Mouse (Mus musculus) kidney, postnatal 14 days (tissue): ENCODE measurements around the gene Coq10b.
A peak's percentile ranks its signal among the peaks of the same experiment; 100 is the strongest.
"Not testable (repeated sequence)": the region's sequence is repeated elsewhere in the genome, so short reads cannot be mapped to it uniquely, and the experiment has no call there.

Experiments used
- DNase-seq: peaks from one replicate; pipeline ENCODE4 v3.0.0; 2022; ENCODE audit warnings: mixed read lengths

The Coq10b gene

DNA sequence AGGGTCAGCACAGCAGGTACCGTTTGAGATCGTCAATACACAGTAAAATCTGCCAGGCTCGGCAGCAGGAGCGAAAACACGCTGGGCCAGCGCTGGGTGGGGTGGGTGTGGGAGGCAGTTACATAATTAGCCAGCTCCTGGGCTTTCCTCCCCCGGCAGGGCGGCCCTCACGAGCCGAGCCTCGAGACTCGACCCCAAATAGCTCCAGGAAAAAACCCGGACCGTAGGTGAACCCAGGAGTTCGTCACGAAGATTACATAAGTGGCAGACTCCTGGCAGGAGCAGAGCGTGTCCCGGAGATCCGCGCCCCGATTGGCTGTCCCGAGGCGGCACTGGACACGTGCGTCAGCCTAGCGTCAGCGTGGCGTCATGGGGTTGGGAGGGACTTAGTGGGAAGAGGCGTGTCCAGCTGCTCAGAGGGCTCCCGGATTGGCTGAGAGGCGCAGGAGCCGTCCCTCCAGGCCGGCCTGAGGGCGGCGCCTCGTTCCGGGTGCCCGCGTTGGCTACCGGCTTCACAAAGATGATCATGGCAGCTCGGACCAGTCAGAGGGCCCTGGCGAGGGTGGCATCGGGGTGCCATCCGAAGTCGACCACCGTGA, at the start of gene Coq10b:
Coq10b (plus strand) TSS at position 416 of the 599 bp plus-strand sequence.
- peak; percentile 99 for DNase-seq

DNA sequence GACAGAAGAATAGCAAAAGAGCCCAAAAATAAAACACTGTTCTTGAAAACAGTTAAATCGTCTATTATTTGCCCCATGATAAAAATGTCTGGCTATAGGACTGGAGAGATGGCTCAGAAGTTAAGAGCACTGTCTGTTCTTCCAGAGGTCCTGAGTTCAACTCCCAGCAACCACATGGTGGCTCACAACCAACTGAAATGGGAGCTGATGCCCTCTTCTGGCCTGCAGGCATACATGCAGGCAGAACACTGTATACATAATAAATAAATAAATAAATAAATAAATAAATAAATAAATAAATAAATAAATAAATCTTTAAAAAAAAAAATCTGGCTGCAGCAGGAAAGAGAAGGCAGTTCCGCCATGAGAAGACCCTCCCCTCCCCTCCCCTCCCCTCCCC, 44.3 kb upstream of the Coq10b start:
- DNase-seq = not testable (repeated sequence)

DNA sequence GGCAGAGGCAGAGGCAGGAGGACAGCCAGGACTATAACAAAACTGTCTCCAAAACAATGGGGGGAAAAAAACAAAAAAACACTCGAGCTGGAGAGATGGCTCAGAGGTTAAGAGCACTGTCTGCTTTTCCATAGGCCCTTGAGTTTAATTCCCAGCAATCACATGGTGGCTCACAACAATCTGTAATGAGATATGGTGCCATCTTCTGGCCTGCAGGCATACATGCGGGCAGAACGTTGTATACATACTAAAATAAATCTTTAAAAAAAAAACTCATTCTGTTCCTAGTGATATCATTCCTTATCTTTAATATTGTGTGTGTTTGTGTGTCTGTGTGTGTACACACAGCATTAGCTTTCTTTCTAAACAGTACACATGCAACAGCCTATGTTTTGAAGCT, 40.1 kb upstream of the Coq10b start:
- no peak for DNase-seq

DNA sequence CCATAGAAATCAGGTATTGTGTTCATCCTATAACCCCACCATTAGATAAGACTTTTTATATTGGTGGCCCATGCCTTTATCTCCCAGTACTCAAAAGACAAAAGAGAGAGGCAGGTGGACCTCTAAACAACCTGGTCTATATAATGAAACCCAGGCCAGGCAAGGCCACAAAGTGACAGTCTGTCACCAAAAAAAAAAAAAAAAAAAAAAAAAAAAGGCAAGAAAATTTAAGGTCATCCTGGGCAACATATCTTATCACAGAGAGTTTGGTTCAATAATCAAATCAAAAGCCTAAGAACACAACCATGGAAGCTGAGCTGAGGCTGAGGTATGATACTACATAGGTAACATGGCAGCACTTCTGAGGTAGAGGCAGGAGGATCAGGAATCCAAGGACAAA, 30.7 kb upstream of the Coq10b start:
- DNase-seq = no peak

DNA sequence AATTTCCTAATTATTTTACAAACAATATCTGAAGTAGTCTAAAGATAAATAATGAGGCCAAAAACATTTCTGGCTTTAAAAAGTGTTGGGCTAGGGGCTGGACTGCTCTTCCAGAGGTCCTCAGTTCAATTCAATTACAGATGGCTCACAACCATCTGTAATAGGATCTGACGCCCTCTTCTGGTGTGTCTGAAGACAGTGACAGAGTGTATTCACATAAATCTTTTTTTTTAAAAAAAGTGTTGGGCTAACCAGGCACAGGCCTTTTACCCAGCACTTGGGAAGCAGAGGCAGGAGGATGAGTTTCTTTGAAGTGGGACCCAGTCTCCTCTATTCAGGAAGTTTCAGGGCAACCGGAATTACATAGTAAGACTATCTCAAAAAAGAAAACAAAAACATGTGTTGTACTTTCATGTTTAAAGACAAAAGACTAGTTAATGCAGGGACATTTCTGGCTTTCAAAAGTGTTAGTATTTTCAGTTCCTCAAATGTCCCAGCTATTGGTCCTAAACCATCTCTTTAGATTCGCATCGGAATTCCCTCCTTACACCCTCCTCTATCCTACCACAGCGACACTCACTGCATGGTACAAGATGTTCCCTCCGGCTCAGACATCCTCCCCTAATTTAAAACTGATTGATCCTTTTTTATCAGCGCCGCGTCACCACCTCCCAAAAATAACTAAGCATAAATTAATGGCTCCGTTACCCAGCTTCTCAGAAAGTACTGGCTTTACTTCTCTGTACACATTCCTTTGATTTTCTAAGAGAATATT, 26.7 kb upstream of the Coq10b start:
- DNase-seq = peak; percentile 6

DNA sequence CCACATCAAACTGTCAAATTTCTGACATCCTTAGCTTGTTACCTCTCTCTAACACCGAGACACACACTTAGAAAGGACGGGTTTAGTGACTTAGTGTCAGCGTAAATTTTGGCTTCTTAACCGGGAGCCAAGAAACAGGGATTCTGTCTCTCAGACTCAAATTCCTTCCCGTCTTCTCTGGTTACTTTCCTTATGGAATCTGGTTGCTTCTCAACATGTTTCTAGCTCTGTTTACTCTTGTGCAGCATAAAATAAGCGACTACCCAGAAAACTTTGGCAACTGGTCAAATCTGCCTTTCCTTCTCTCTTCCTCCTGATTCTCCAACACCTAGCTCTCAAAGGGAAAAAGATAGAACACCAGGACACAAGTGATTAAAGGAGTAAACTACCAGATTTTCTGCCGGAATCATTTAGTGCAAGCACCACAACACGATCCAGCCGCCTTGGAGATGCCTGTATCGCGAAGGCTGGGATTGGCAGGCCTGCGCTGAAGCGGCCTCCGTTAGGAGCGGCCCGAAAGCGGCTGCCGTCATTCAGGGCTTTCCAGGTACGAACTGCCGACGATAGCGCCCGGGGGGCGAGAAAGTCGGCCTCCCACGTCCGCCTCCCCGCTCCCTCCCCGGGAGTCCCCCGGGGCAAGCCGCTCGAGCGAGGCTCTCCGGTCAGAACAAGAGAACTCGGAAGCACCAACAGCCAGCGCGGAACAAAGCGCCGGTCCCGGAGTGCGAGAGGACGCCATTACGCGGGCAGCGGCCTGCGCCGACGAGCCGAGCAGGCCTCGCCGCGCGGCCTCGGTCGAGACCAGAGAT, 25.9 kb upstream of the Coq10b start:
- DNase-seq = no peak

DNA sequence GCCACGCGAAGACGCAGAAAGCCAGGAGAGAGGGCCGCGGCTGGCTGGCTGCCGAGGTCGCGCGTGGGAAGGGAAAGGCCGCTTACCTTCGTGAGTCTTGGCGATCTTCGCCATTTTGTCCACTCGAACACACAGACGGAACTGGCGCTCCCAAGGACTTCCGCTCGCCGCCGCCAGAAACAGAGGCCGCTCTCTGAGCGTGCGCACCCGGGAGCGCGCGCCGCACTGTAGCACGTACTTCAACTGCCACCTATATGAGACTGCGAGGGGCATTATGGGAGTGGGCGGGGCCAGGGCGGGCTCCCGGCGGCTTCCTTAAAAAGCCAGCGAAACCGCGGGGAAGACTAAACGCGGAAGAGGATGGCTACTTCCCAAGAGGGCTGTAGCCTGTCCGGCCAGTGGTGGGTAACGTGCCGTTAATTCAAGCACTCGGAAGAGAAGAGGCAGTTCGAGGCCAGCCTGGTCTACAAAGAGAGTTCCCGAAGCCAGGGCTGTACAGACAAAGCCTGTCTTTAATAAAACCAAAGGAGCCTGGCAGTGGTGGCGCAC, 25.2 kb upstream of the Coq10b start, which contains the start of gene Sf3b1:
Sf3b1 (minus strand) TSS at position 229 of the 549 bp plus-strand sequence.
- DNase-seq = peak; percentile 98

DNA sequence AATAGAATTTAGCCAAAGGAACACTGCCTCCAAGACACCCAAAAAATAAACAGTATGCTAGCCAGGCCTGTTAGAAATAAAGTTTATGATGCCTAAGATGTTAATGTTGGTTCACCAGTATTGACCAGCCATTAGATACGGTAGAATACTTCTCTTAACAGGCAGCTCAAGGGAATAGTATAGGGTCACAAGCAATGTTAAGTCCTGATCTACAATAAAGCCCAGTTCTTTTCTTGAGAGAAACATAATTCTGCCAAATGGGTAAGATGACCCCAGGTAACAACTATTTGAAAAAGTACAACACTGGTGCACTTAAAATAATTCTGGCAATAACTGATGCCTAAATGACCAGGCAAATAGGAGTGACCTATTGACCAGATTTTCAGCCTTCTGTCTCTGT, 24.6 kb upstream of the Coq10b start:
- DNase-seq = no peak

DNA sequence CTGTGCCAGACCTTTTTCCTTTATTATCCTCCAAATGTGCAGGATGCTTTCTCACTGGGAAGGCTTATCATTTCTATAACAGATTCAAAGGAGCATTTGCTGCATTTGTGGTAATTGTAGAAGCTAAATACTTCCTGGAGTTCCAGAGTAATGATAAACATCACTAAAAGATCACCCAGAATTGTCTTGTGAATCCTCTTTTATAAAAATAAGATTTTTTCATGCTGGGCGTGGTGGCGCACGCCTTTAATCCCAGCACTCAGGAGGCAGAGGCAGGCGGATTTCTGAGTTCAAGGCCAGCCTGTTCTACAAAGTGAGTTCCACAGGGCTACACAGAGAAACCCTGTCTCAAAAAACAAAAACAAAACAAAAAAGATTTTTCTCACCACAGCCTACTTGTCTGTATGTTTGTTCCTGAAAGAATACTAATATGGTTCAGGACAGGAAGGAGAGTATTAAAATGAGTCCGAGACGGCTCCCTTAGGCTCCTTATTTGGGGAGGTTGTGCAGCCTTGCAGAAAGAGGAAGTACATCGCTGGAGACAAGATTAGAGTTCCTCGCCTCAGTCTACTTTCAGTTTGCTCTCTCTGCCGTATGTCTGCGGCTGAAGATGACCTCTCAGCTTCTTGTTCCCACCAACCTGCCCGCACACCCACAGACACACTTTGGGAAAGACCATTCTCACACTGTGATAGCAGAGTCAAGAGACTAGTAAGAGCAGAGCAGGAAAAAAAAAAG, 23.9 kb upstream of the Coq10b start:
- DNase-seq = no peak

DNA sequence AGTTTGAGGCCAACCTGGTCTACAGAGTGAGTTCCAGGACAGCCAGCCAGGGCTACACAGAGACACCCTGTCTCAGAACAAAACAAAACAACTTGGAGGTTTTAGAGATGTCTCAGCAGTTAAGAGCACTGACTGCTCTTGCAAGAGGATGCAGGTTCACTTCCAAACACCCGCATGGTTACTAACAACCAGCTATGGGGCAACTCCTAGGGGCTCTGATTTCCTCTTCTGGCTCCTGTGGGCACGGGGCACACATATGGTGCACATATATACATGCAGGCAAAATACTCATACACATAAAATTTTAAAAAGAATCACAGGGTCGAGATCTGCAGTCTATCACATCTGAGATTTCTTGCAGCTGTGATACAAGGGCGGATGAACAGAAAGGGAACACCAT, 23.1 kb upstream of the Coq10b start:
- DNase-seq = no peak

DNA sequence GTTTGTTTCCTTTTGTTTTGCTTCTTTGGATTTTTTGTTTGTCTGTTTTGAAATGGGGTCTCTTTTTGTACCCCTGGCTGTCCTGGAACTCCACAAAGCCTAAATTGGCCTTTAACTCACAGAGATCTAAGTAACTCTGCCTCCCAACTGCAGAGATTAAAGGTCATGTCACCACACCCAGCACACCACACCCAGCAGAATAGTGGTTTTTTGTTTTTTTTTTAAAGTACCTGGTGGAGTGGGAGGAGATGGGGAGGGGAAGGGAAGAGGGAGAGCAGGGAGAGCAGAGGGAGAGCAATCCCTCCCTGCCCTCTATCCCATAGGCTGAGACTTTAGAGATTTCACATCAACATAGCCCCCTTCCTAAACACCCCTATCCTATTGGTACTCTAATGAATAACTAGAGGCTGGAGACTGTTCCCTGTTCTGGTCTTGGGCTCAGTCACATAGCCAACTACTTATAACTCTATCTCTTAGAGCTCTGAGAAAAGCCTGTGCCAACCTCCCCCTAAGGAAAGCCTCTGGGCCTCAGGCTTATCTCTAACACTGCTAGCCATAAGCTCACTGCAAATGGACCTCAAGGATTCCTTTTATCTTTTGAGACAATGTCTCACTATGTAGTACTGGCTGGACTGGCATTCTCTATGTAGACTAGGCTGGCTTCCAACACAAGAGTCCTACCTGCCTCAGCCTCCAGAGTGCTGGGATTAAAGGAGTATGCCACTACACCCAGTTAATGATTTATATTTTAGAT, 21.4 kb upstream of the Coq10b start:
- no peak for DNase-seq

DNA sequence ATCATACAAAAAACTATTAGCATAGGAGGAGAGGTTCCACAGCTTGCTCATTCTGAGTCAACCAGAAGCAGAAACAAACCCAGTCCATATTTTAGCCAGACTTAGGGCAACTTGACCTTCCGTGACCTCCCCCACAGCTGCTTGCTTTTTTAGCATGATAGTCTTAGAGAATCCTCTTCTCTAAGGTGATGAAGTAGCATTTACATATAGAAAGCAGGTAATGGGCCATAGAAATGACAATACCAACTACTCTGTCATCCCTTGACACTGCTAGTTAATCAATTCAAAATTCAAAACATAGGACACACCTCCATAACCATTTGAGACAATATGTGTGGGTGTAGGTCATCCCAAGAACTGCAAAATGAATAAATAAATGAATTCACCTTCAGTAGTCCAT, 12.6 kb upstream of the Coq10b start:
- no peak for DNase-seq

DNA sequence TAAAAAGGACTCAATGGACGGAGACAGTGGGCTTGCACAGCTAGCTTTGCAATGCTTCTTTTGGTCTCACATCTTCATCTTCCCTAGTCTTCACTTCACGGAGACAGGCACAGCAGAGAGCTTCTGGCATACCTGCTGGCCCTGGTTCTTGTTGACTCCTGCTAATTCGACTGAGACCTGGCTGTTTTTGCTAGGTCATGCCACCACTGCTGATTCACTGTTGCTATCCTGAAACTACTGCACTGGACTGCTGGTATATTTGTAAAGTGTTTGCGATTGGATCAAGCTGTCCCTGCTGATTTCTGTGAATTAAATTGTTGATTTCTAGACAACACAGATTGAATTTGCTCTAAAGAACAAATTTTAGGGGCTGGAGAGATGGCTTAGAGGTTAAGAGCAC, 10.9 kb upstream of the Coq10b start:
- DNase-seq = no peak

DNA sequence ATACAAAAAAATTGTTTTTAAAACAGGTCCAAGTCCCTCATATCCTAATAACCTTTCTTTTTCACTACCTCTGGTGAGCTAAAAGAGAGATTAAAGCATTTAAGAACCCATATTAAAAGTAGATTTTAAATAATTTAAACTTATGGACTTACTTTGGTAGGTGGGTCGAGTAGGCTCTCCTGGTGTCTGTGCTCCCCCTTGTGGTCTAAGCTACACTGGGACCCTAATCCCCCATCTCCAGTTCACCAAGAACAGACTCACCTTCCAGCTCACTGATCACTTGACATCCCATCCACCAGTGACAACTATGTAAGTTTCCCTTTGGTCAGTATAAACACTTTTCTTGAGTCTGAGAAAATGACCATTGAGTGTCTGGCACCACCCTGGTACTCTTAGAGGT, 10.3 kb upstream of the Coq10b start:
- DNase-seq = no peak

DNA sequence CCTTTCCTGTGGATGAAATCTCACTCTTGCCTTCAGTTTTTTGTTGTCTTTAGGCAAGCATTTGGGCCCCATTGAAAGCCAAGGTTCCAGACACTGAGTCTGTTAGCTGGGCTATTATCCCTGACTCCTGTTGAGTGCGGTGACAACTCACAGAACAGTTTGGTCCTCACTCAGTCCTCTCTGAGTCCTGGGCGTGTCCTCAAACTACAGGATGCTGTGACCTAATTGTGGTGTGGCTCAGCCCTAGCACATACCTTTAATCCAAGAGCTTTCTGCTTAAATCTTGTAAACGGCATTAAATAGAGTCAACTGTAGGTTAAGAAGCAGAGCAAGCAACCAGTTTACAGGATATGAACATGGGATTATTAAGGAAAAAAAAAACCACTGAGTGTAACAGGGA, 9.4 kb upstream of the Coq10b start:
- no peak for DNase-seq

DNA sequence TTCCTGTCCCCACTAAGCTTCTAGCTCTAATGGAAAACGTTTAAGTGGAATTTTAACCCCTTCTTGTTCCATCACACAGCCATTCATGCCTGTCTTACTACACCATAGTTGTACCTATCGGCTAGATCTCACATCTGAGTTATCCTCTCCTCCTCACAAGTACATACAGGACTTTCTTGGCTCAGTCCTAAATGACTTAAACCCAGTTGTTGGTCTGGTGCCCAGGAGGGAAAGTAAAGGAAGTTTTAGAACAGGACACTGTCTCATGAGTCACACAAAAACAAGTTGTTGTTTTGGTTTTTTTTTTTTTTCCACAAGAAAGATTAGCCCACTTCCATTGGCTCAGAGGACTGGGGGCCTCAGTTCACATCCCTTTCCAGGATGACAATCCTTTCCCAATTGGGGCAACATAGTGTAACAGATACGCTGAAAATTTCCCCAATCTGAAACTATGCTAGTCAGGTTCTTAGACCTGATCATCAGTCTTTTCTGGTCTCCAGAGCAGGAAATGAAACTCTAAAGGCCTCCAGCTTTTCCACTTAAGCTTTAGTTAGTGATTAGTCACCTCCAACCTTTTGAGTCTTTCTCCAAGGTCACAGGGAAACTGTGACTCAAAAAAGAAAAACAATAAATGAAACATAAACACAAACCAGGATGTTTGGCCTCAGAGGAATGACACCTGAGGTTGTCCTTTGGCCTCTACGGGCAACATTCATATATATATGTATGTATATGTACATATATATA, 3.6 kb upstream of the Coq10b start:
- DNase-seq = no peak

DNA sequence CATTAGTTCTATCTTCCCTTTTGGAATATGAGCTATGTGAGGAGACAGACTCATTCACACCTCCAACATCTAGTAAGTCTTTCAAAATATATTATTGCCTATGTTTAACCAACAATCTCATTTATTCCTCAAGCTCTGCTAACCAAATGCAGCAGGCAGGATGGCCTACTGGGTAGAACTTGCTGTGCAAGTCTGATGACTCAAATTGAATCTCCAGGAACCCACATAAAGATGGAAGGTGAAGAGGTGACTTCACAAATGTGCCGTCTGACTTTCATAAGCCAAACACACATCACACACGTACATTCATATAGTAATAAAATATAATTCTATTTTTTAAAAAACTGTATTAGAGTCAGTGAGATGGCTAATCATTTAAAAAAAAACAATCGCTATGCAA, 899 bp upstream of the Coq10b start:
- DNase-seq = no peak

DNA sequence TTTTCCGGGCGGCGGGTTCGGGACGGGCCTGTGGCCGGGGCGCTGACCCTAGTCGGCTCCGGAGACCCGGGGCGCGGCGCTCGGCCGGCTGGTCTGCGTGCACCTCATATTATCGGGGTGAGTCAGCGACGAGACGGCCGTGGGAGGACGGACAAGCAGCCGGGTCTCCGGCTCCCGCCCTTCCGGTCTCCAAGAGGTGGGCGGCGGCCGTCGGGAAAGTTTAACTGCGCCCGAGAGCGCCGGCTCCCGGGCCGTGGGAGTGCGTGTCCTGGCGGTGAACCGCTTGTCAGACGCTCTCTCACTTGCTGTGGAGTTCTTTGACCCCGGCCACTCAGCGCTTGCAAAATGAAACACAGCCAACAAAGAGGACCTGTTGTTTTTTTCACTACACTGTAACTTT, 435 bp downstream of the Coq10b start:
- peak; percentile 86 for DNase-seq

DNA sequence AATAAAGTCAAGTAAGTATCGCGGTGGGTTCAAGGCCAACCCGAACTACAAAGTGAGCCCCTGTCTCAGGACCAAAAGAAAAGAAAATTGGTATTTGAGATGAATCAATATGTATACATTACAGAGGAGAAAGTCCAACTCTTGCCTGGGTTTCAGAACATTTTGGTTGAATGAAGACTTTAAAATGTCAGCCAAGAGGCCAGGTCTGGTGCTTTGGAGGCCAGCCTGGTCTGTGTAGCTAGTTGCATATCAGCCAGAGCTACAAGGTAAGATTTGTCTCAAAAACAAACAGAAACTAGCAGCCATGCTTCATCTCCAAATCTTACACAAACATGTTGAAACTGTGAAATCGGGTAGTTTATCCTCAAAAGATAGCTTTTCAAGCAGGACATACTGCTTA, 1.0 kb downstream of the Coq10b start:
- no peak for DNase-seq

DNA sequence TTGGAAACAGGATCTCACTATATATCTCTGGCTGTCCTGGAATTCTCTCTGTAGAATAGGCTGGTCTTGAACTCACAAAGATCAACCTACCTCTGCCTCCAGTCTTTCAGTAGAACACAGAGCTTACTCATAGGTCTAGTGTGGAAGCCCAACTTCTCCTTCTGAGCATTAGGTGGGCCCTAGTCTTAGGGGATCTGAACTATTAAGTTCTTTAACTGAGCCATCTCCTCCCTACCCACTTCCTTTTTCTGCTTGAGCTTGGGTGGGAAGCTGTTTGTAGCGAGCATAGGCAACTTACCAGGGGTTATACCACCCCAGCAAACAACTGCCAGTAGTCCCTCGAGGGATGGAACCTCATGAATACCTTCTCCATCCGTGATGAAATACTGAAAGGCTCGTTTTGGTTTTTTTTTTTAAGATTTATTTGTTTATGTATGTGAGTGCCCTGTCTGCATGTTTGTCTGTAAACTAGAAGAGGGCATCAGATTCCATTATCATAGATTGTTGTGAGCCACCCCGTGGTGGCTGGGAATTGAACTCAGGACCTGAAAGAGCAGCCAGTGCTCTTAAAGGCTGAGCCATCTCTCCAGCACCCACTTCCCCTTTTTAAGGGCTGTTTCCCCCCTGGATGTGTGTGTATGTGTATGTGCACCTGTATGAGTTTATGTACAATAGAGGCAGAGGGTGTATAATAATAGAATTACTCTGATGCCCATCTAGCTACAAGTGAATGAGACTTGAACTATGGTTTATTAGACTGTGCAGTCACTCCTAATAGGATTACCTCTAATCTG, 2.9 kb downstream of the Coq10b start:
- no peak for DNase-seq
